Mouse (Mus musculus): ENCODE data around the gene Zbp1.
A peak's percentile ranks its signal among the peaks of the same experiment; 100 is the strongest.

The Zbp1 gene

DNA sequence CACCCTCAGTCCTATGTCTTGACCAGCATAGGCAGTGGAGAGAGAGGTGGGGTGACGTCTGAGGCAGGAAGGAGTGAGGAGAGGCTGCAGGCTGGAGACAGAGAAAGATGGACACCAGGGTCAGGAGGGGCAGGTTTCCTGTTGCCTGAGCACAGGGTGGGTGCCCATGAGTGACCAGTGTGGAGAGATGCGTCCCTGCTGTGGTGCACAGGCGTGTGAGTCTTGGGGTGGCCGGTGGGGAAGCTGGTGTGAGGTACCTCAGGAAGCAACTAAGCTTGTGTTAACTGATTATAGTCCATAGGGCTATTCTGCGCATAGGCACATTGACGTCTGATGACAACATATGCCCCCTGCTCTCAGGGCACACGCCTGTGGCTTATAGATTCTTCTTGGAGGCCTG lies 39.7 kb downstream of the Zbp1 start:
- no peak for DNase-seq (ENCODE audit: low read depth, low spot score)

DNA sequence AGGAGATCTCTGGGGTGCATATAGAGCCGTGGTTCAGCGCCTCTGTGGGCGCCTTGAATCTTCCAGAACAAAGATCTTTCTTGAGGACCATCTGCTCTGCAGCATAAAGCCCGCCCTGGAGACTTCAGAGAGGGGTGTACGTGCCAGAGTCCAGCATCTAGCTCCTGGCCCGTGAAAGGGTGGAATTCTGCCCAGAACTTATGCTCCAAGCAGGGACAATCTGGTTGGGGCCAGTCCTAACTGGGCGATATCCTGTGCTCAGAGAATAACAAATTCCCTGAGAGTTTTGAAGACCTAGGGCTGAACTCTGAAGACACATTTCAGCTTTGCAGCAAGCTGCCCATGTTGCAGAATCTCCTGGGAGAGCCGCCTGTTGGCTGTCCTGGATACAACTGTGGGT lies 40.8 kb downstream of the Zbp1 start:
- DNase-seq (ENCODE audit: low read depth, low spot score), result no peak

DNA sequence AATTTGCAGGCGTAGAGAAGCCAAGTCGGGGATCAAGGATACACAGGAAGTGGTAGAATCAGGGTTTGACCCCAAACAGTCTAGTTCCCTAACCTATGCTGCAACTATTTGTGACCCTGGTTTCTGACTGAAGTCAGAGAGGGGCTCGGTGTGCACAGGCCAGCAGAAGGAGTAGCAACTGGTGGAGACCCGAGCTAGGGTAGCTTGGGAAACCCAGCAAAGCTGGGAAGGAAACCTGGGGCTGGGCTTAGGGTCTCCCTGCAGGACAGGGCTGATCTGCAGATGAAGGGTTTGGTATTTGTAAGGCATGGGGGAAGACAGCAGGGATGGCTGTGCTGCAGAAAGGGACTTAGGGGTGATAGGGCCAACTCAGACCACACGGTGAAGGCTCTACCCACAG lies 41.2 kb downstream of the Zbp1 start:
- DNase-seq (ENCODE audit: low read depth, low spot score), result no peak

DNA sequence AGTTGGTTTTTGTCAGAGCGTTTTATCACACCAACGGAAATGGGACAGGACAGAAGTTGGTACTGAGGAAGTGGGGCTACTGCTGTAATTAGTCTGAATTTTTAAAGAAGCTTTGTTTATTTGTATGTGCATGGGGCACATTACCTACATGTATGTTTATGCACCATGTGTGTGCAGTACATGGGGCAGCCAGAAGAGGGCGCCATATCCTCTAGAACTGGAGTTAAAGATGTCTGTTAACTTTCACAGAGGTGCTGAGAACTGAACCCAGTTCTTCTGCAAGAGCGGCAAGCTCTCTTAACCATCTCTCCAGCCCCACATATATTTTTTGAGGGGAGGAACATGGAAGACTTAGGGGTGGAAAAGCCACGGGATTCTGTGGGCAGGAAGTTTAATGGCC lies 43.0 kb downstream of the Zbp1 start:
- DNase-seq (ENCODE audit: low read depth, low spot score), result no peak

DNA sequence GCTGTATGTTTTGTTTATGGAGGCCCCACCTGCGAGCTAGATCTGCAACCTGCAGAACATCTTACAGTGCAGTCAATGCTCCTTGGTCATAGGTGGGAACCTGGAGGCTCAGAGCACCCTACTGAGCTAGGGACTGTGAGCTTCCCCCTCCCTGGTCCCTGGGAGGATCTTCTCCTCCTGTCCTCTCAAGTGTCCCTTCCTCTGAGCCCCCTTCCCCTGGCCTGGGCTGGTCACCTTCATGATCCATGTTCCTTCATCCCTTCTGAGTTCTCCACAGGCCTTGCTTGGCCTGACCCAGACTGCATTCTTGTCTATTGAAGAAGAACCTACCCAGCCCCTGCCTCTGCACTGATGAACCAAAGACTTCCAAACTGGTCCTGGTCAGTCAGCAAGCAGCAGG lies 44.2 kb downstream of the Zbp1 start:
- no peak for DNase-seq (ENCODE audit: low read depth, low spot score)

DNA sequence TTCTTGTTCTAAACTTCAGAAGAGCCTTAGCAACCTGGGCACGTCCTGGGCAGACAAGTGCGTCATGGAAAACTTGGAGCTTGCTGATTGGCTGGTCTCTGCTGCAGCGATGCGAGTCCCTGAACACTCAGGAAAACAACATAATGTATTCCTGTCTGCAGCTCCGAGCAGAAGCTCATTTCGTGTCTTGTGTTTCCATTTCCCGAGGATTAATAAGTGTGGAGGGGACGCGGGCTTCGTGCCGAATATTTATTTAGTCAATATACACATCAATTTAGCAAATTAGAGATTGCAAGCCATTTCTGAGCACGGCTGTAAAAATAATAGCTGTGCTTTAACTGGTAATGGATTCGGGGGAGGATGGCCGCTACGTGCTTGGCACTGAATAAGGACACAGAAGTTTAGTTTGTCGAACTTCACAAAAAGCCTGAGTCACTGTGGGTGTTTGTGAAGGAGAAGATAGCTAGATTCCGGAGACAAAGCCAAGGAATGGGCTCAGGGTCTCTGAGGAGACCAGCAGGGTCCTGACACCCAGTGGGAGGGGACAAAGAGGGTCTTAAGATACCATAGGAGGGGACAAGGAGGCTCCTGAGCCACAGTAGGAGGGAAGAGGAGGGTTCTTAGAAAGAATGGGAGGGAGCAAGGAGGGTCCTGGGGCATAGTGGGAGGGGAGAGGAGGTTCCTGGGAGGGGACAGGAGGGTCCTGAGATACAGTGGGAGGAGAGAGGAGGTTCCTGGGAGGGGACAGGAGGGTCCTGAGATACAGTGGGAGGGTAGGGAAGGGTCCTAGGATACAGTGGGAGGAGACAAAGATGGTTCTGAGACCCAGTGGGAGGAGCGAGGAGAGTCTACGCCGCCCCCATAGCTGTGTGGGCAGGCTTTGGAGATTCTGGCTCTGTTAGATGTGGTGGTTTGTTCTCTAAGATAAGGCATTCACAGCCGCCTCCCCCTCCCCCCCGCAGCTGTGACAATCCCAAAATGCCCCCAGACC lies 44.9 kb downstream of the Zbp1 start:
- DNase-seq (ENCODE audit: low read depth, low spot score), result peak; percentile 41

DNA sequence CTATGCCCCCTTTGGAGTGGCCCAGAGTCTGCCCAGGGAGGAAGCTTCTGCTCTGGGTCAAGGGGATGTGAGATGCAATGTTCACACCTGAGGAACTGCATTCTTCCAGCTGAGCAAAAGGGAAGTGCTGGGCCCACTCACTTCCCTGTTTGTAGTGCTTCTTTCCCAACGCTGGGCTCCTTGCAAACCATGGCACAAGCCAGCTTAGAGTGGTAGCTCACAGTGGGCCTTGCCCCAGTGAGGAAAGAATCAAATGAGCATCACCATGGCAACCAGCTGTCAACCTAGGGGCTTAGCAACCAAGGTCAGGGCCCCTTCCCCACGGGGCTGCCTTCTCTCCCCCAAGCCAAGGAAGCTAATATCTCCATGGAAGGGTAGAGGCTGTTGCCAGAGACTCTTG lies 45.7 kb downstream of the Zbp1 start:
- no peak for DNase-seq (ENCODE audit: low read depth, low spot score)

DNA sequence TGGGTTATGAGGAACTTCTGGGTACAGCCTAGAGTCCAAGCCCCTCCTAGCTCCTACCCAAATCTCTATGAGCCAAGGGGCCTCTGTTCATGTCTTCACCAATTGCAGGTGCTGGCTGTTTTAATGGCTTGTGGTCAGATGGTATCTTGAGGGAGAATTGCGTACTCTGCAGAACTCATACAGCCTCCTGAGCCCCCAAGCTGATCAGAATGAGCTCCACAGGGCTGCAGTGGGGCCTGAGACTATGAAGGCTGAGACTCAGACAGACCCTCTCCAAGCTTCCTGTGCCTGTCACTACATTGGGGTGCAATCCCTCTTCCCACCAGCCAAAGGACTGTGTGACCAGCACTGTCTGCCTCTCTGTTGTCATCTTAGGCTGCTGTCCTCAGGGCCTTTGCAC lies 46.3 kb downstream of the Zbp1 start:
- no peak for DNase-seq (ENCODE audit: low read depth, low spot score)

DNA sequence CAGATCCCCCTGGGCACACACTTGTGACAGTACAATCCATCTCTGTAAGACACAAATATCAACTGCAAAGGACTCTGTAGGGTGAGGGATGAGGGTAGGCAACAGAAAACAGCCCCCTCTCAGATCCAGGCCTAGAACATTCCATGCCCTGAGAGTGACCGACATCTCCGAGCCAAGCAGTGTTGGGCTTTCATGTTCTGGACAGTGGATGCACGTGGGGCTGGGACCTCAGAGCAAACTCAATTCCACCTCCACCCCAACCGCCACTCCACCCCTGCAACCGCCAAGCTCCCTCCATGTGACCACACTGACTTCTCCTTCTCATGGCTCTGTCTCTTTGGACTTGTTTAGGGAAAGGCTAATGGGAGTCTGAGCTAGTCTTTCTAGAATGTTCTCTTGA lies 46.8 kb downstream of the Zbp1 start:
- DNase-seq (ENCODE audit: low read depth, low spot score), result no peak

DNA sequence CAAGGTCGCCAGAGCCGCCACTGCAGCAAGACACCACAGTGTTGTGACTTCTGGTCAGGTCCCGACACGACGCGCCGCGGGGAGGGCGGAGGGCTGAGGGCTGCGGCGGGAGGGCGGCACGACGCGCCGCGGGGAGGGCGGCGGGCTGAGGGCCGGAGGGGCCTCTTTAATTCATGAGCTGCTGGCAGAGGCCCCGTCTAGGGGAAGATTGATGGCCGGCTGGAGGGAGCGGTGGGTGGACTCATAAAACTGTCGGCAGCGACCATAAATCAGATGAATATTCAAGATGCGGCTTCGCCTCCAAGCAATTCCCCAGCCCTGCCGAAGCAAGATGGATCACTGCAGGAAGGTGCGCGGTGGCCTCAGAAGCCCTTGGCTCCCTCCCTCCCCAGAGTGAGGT lies 47.3 kb downstream of the Zbp1 start:
- DNase-seq (ENCODE audit: low read depth, low spot score), result no peak

DNA sequence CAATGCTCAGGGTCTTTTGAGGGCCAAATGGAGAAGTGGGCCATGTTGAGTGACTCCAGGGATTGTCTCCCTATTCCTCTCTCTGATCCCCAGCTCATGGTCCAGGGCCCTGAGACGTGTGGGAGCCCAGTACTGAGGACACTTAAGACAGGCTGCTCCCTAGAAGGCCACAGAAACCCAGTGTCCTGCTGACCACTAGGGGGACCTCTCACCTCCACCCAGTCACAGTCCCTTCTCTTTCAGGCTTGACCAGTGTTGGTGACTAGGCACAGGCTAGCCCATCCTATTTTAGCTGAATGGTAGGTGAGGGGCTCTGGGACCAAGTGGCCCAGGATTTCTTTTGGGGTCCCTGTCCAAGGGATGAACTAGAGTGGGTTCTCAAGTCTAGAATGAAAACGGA lies 48.0 kb downstream of the Zbp1 start:
- DNase-seq (ENCODE audit: low read depth, low spot score), result no peak

DNA sequence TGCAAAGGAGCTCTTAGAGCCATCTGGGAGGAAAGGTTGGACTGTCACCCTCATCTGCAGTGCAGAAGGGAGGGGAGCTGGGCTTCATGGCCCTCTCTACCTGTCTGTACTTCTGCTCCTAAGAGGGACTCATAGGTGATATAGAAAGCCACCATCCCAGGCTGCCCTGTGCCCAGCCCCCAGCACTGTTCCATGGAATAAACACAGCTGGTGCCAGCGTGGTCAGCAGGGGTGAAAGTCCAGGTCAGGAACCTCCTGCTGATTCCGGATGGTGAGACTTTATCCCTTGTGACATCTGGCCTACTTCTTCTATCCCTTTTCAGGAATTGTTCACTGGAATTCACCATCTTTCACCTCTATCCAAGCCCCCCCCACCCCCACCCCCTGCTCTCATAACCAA lies 48.6 kb downstream of the Zbp1 start:
- DNase-seq (ENCODE audit: low read depth, low spot score), result no peak

DNA sequence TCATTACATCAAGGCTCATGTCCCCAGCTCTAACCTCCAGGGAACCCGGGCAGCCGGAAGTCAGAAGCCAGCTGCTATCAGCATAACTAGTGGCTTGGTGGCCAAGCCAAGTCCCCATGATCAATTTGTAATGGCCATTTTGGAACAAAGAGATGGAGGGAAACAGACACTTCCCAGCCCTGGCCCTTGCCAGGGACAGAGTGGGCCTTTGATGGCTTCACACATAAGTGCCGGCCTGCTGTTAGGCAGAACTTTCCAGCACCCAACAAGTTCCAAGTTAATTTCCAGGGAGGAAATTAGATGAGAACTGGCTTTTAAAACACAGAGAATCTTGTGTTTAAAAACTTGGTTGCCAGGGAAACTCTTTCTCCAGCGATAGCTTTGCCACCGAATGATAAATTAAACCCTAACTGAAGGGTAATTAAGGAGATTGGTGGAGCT lies 50.3 kb downstream of the Zbp1 start:
- DNase-seq (ENCODE audit: low read depth, low spot score), result no peak

DNA sequence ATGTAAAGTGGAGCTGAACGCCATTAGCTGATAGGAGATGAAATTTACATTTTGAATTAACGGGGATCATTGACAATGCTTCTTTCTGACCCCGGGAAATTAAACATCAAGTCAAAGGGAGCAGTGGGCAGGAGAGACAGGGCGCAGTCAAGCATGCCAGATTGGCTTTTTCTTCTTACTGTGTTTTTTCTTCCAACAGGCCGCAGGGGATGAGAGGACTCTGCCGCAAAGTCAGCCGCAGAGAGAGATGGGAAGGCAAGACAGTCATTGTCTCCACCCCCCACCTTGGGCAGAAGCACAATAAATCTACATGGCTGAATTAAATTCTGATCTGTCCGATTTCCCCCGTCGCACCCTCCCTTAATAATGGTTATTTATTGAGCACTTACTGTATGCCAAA lies 53.4 kb downstream of the Zbp1 start:
- no peak for DNase-seq (ENCODE audit: low read depth, low spot score)

DNA sequence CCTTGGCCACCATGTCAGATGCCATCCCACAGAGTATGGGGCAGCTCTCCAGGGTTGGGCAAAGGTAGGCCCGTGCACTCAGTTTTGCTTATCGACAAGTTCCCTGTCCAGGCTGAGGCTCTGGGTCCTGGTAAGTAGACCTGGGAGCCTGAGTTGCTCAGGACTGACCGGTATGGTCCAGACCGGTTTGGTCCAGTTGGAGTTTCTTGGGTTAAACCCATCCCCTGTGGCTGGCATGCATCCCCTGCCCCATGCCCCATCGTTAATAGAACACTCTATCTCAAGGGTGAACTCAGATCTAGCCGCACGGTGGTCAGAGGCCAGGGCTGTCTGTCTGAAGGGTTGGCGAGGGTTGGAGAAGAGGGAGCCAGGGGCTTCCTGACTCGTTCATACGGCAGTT lies 53.8 kb downstream of the Zbp1 start:
- no peak for DNase-seq (ENCODE audit: low read depth, low spot score)

DNA sequence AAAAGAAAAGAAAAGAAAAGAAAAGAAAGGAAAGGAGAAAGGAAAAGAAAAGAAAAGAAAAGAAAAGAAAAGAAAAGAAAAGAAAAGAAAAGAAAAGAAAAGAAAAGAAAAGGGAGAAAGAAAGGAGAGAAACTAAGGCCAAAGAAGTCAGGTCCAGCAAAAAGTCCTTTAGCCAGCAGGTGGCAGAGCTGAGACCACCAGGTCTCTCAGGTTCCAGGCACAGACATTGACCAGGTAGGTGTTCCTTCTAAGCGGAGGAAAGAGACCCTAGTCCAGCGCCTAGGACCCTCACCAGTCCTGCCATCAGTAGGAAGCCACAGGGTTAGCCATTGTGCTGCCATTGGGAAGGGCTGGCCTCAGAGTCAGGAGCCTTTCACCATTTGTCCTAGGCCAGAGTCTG lies 54.4 kb downstream of the Zbp1 start:
- DNase-seq (ENCODE audit: low read depth, low spot score), result no peak

DNA sequence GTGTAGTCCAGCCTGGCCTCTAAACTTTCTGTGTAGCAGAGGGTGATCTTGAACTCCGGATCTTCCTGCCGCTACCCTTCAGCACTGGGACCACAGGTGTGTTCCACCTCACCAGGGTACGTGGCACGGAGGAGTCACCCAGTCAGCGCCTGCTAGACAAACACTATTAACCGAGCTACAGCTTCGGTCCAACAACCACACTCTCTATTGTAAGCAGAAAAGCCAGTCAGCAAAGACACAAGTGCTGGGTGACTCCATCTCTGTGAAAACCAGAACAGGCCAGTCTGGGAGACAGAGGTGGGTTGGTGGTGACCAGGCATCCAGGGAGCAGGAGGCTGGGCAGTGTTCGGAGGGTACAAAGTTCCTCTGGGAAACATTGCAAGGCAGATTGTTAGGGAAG lies 55.3 kb downstream of the Zbp1 start:
- no peak for DNase-seq (ENCODE audit: low read depth, low spot score)

DNA sequence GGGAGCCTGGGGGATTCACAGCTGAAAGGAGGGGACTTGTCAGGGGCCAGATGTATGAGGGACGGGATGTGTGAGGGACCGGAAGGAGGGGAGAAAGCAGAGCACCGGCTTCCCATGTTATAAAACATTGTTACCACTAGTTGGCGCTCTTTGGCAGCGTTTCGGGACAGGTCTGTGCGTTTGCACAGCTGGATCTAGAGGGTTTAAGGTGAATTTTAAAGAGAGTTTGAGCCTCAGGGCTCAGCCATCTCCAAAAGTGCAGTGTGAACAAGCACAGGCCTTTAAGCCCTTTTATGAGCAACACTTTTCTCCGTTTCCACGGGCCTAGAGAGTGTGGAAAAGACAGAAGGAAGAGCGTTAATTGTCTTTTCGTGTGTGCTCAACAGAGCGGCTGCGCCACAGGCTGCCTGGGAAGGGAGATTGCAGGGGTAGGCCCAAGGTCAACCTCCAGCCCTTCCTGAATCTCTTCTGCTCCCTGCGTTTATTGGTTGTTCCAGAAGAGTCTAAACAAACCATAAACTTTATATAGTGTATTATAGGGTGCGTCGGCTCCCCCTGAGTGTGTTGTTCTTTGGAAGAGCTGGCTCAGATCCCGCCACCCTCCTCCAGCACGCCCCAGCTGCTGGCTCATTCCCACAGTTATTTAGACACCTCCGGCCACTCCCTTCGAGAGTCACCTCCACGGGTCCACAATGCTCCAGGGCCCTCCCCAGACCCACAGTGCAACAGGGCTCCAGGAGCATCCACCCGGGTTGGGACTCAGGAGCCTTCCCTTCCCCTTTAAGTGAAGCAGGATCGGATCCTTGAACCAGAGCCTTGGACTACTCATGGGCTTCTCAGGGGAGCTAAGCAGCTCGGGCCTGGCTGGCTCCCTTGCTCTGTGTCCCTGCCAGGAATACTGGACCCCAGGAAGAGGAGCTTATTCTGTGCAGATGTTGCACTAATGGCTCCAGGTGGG lies 59.1 kb downstream of the Zbp1 start:
- peak; percentile 46 for DNase-seq (ENCODE audit: low read depth, low spot score)

DNA sequence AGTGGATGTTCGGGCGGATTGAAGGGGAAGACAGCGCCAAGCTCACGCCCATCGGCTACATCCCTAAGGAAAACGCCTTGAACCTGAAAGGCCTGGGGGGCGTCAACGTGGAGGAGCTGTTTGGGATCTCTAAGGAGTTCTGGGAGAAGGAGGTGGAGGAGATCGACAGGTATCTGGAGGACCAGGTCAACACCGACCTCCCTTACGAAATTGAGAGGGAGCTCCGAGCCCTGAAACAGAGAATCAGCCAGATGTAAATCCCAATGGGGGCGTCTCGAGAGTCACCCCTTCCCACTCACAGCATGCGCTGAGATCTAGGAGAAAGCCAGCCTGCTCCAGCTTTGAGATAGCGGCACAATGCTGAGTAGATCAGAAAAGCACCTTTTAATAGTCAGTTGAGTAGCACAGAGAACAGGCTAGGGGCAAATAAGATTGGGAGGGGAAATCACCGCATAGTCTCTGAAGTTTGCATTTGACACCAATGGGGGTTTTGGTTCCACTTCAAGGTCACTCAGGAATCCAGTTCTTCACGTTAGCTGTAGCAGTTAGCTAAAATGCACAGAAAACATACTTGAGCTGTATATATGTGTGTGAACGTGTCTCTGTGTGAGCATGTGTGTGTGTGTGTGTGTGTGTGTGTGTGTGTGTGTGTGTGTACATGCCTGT lies 60.2 kb downstream of the Zbp1 start:
- DNase-seq (ENCODE audit: low read depth, low spot score), result no peak

DNA sequence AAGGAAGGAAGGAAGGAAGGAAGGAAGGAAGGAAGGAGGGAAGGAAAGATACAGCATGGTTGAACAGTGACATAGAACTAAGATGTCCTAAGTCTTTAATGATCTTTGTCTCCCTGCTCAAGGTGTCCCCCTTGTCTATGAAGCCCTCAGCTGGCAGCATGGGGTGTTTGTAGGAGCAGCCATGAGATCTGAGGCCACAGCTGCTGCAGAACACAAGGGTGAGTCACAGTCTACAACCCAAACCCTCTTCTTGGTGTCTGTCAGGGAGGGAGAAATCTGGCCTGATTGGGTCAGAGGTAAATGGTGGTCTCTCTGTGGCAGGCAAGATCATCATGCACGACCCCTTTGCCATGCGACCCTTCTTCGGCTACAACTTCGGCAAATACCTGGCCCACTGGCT lies 60.9 kb downstream of the Zbp1 start:
- DNase-seq (ENCODE audit: low read depth, low spot score), result no peak

DNA sequence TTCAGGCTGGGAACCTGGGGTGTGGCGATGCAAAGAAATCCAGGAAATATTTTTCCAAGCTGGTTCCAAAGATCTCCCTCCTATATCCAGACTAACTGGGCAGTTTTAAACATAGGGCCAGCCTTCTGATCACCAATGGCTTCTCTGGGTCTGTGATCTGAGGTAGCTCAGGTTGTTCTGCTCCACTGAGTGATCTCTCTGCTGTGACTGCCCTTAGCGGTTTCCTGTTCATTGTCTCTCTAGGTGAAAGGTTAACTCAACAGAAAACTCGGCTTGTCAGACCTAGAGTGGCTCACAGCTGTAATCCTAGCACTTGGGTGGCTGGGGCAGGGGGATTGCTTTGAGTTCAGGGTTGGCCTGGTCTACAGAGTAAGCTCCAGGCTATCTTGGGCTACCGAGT lies 61.3 kb downstream of the Zbp1 start:
- DNase-seq (ENCODE audit: low read depth, low spot score), result no peak

DNA sequence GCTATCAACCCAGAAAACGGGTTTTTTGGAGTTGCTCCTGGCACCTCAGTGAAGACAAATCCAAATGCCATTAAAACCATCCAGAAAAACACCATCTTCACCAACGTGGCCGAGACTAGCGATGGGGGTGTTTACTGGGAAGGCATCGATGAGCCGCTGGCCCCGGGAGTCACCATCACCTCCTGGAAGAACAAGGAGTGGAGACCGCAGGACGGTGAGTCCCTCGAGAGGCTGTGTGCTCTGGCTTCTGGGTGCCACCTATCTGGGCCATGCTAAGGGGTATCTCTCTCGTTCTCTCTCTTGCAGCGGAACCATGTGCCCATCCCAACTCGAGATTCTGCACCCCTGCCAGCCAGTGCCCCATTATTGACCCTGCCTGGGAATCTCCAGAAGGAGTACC lies 61.8 kb downstream of the Zbp1 start:
- no peak for DNase-seq (ENCODE audit: low read depth, low spot score)

Measured in skeletal muscle tissue, adult 2 months (tissue).